Mouse (Mus musculus) liver, adult 2 months (tissue): ENCODE measurements around the gene Rapgef5. TPM values are rescaled to one million over a fixed set of nuclear protein-coding genes. Genes with fewer than 3 reads are reported as not detected.

ENCODE experiments used
- DNase-seq: peaks from one replicate; pipeline ENCODE4 v3.0.0-alpha.2; 2011; ENCODE audit warnings: low read depth, low spot score; ENCODE audit errors: extremely low read depth
- H3K27ac ChIP-seq: fragments of 200-500 bp; replicated peaks from 2 replicates; pipeline ENCODE4 v1.5.1; 2012; ENCODE audit warnings: low read depth, mild to moderate bottlenecking, control low read depth, inconsistent platforms, low read length; ENCODE audit not compliant: insufficient read depth
- H3K27me3 ChIP-seq: fragments of 200-500 bp; 2 replicates; pipeline ENCODE4 v1.6.1; 2012; ENCODE audit warnings: mild to moderate bottlenecking, moderate library complexity, low read length, inconsistent platforms; ENCODE audit not compliant: control insufficient read depth, insufficient read depth
- H3K36me3 ChIP-seq: fragments of 200-500 bp; 2 replicates; pipeline ENCODE4 v1.6.1; 2012; ENCODE audit warnings: low read length, inconsistent platforms; ENCODE audit not compliant: control insufficient read depth, insufficient read depth
- H3K4me1 ChIP-seq: fragments of 200-500 bp; 2 replicates; pipeline ENCODE4 v1.6.1; 2011; ENCODE audit warnings: low read length; ENCODE audit not compliant: control insufficient read depth, insufficient read depth
- H3K4me3 ChIP-seq: fragments of 200-500 bp; 2 replicates; pipeline ENCODE4 v1.5.1; 2011; ENCODE audit warnings: low read depth, mild to moderate bottlenecking, control low read depth, low read length, moderate library complexity; ENCODE audit not compliant: insufficient read depth
- H3K79me2 ChIP-seq: fragments of 200-500 bp; 2 replicates; pipeline ENCODE4 v1.6.1; 2012; ENCODE audit warnings: inconsistent platforms, mild to moderate bottlenecking, low read length, moderate library complexity; ENCODE audit not compliant: control insufficient read depth, insufficient read depth
- H3K9ac ChIP-seq: fragments of 200-500 bp; 2 replicates; pipeline ENCODE4 v1.6.1; 2012; ENCODE audit warnings: low read depth, mild to moderate bottlenecking, control low read depth, inconsistent platforms, low read length
- CTCF ChIP-seq: fragments of 200-500 bp; IDR thresholded peaks from 2 replicates; pipeline ENCODE4 v1.5.1; 2011; ENCODE audit warnings: low read depth, low read length, control low read depth
- POLR2A ChIP-seq: fragments of 200-500 bp; IDR thresholded peaks from 2 replicates; pipeline ENCODE4 v1.6.1; 2011; ENCODE audit warnings: low read length, control low read depth; ENCODE audit not compliant: insufficient read depth; ENCODE audit errors: extremely low read depth
- WGBS: fragments of 180-500 bp; shearing (Covaris S2); methylation state at CpG from one replicate; pipeline ENCODE4 v1.1.7; 2018; 5-methylcytosine and 5-hydroxymethylcytosine counted together
- polyA plus RNA-seq: library from polyadenylated mRNA; depleted of rRNA; stranded (reverse); fragments of >200 nt; gene quantifications from 2 replicates; pipeline ENCODE4 v1.2.3, GENCODE M21; 2012
- total RNA-seq: library from RNA; depleted of rRNA; stranded (reverse); fragments of >200 nt; gene quantifications from 2 replicates; pipeline ENCODE4 v1.2.3, GENCODE M21; 2014

The Rapgef5 gene
- total and polyA plus RNA-seq, 2 experiments: 2.1 to 13.3 TPM

DNA sequence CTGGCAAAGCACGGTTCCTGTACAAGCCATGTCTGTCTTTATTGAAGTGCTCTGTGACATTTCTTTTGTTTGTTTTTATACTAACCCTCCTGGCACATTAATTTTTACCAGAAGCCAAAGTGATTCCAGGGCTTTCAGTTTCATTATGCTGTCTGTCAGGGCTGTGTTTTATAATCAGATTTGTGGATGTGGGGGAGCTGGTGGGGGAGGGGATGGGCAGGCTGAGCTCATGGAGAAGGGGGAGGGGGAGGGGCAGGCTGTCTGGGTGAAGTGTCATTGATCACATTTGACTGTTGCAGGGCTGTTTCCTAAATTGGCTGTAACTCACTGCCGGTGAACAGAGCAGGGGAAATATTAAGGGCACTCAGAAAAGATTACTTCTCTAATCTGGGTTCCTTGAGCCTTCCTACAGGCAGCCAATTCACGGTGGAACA is 211.9 kb downstream of the Rapgef5 start:
- no peaks in the 10 kb centered on the region for H3K27me3 ChIP-seq
- 0 out of 2 replicates have a peak overlapping the region, but pooled peaks have one; percentile 14 for H3K4me3 ChIP-seq
- peaks cover 13% of the 10 kb centered on the region; the same call in 1 of the 2 replicates for H3K4me1 ChIP-seq
- DNase-seq: peak; percentile 71
- TF ChIP-seq POLR2A (no peak), CTCF (no peak)
- 9% methylated on average over 3 of the region's 3 CpGs for WGBS
- no peak overlapping the region for H3K27ac ChIP-seq
- H3K36me3 ChIP-seq: peaks cover 2% of the 10 kb centered on the region; the same call in 1 of the 2 replicates
- H3K79me2 ChIP-seq: no peaks in the 10 kb centered on the region
- H3K9ac ChIP-seq: 0 out of 2 replicates have a peak overlapping the region, but pooled peaks have one; percentile 8

DNA sequence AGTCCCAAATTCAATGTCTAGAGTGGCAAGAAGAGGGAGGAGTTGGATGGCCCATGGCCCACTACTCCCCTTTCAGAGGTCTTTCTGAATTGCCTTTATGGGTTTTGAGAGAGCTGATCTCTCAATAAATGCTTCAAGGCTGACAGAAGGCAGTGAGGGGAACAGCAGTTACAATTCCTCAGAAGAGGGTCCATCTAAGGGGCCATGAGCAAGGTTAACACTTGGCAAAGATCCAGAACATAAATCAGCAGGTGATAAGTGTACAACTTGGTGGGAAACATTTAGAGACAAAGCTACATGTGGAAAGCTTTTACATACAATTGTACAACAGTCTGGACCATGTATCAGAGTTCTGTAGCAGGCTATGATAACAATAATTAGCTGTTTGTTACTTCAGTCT is 217.3 kb downstream of the Rapgef5 start:
- Histone ChIP-seq H3K27me3 (no peaks in the 10 kb centered on the region), H3K79me2 (no peaks in the 10 kb centered on the region), H3K4me3 (no peak overlapping the region), H3K4me1 (peaks cover 2% of the 10 kb centered on the region; the same call in 1 of the 2 replicates), H3K9ac (no peak overlapping the region), H3K27ac (no peak overlapping the region), H3K36me3 (peaks cover 2% of the 10 kb centered on the region; the same call in 1 of the 2 replicates)
- no peak for DNase-seq
- TF ChIP-seq CTCF (no peak), POLR2A (no peak)

DNA sequence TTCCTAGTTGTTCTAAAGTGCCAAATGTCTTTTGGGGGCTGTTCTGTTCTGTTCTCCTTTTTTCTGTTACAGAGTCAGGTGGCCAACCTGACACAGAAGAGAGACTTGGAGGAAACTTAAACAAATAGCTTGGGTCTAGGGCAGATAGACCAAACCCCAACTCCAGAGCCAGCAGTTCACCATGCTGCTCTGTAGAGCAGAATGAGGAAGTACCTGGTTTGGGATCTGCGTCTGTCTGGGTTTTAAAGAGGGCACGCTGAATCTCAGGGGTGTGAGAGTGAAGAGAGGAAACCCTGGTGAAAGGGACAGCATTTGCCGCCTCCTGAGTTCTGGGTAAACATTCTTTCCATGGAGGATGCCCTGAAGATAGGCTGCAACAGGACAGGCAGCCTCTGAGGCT is 219.9 kb downstream of the Rapgef5 start:
- TF ChIP-seq POLR2A (no peak), CTCF (no peak)
- no peak overlapping the region for H3K27ac ChIP-seq
- WGBS: 87% methylated on average over 3 of the region's 3 CpGs

DNA sequence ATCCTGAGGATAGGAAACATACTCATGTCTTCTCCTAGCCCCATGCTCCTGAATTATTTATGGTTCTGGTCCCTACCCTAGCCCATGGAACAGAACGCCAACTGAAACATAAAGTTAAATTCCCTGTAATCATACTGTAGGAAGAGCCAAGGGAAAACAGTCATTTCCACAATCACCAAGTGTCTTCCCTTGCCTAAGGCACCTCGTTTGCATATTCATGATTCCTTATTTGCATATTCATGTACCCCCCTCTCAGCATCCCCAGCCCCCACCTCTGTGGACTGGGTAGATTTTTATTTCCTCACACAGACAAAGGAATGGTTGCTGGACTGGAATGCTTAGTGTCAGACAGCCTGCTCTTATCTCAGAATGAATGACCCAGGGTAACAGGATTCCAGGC is 220.6 kb downstream of the Rapgef5 start:
- TF ChIP-seq CTCF (no peak), POLR2A (no peak)
- WGBS: 67% methylated on average over 2 of the region's 2 CpGs
- DNase-seq: no peak
- H3K9ac ChIP-seq: no peak overlapping the region
- no peak overlapping the region for H3K4me3 ChIP-seq
- no peaks in the 10 kb centered on the region; the same call in 1 of the 2 replicates for H3K36me3 ChIP-seq
- H3K79me2 ChIP-seq: no peaks in the 10 kb centered on the region
- H3K27ac ChIP-seq: no peak overlapping the region
- H3K4me1 ChIP-seq: no peaks in the 10 kb centered on the region
- H3K27me3 ChIP-seq: no peaks in the 10 kb centered on the region

More for the DNA sequence above, 219.9 kb downstream of the Rapgef5 start:
- Histone ChIP-seq H3K4me3 (no peak overlapping the region), H3K4me1 (no peaks in the 10 kb centered on the region), H3K27me3 (no peaks in the 10 kb centered on the region), H3K79me2 (no peaks in the 10 kb centered on the region), H3K36me3 (no peaks in the 10 kb centered on the region), H3K9ac (no peak overlapping the region)
- no peak for DNase-seq

DNA sequence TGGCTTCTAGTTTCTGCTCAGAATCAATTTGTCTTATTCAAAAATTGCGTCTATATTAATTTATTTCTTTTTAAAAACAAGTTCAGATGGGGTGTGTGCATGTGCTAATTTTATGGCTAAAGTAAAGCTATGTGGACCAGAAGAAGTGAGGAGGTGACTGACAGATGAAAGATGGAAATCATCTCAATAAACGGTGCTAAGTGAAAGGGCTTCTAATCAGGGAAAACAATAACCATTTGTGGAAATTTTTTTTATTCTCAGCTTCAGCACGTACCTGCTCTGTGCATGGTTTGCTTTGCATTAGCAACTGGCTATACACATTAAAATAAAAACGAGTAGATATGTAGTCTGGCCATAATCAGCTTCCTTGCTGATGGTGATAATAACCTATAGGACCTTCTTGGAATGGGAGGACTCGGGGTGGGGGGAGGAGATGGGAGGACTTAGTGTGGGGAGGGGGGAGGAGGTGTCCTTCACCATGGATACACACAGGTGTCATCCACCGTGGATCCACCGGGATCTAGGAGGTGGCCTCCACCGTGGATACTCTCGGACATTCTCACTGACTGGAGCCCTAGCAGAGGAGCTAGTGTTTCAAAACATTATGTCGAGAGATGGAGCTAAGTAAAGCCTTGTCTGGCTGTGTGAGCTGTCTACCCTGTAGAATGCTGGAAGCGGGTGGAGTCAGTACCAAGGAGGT is 221.2 kb downstream of the Rapgef5 start:
- Histone ChIP-seq H3K9ac (no peak overlapping the region), H3K79me2 (no peaks in the 10 kb centered on the region), H3K27ac (no peak overlapping the region), H3K27me3 (no peaks in the 10 kb centered on the region), H3K4me1 (no peaks in the 10 kb centered on the region), H3K36me3 (no peaks in the 10 kb centered on the region; the same call in 1 of the 2 replicates), H3K4me3 (no peak overlapping the region)
- TF ChIP-seq CTCF (no peak), POLR2A (no peak)
- WGBS: 76% methylated on average over 11 of the region's 11 CpGs
- no peak for DNase-seq

DNA sequence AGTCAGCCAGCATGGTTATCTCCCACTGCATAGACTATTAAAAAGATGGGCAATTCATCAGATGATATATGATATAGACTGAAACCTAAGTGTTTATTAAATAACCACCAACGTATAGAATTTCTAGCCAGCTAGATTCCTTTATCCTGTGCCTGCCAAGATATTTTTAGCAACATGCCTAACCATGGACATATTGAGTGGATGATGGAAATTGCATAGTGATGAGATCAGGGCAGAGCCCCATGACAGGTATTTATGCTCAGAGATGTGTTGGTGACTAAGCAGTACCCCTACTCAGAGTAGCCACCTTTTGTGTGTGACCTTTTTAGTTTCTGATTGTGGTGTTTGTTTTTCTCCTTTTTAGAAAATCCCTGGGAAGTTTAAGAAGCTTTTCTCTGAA is 226.2 kb downstream of the Rapgef5 start:
- no peak overlapping the region for H3K9ac ChIP-seq
- no peak overlapping the region for H3K27ac ChIP-seq
- no peaks in the 10 kb centered on the region for H3K4me1 ChIP-seq
- TF ChIP-seq CTCF (no peak), POLR2A (no peak)
- no peak overlapping the region for H3K4me3 ChIP-seq
- no peaks in the 10 kb centered on the region for H3K27me3 ChIP-seq
- DNase-seq: no peak
- WGBS: 86% methylated on average over 1 of the region's 1 CpGs
- peaks cover 4% of the 10 kb centered on the region; the same call in 1 of the 2 replicates for H3K36me3 ChIP-seq
- no peaks in the 10 kb centered on the region for H3K79me2 ChIP-seq
